Mouse (Mus musculus) CH12.LX (cell line): ENCODE measurements around the gene Zmynd10. TPM values are rescaled to one million over a fixed set of nuclear protein-coding genes. Genes with fewer than 3 reads are reported as not detected.

Source experiments
- DNase-seq: peaks from one replicate; pipeline ENCODE4 v3.0.0-alpha.2; 2013; ENCODE audit errors: extremely low read depth
- H3K27ac ChIP-seq: 2 replicates; pipeline ENCODE4 v1.5.1; 2012; ENCODE audit warnings: low read depth, mild to moderate bottlenecking, control low read depth, moderate library complexity; ENCODE audit not compliant: insufficient read depth
- H3K27me3 ChIP-seq: replicated peaks from 2 replicates; pipeline ENCODE3; 2012; ENCODE audit warnings: inconsistent platforms
- H3K36me3 ChIP-seq, 2 experiments: replicated peaks in 1 of 2; 2 replicates each; pipeline versions ENCODE3 to v1.6.1; 2012; ENCODE audit warnings: inconsistent platforms in 1 of 2, low read length in 1 of 2, mild to moderate bottlenecking in 1 of 2, mixed read lengths in 1 of 2, moderate library complexity in 1 of 2; ENCODE audit not compliant: control insufficient read depth in 1 of 2, insufficient read depth in 1 of 2
- H3K4me1 ChIP-seq, 2 experiments: 2 replicates each; pipeline ENCODE4 v1.6.1; 2012; ENCODE audit warnings: inconsistent platforms in 1 of 2, moderate library complexity in 1 of 2; ENCODE audit not compliant: insufficient read depth in 2 of 2, control insufficient read depth in 1 of 2
- H3K4me2 ChIP-seq: 2 replicates; pipeline ENCODE4 v1.6.1; 2012; ENCODE audit warnings: low read depth, mild to moderate bottlenecking, control low read depth; ENCODE audit not compliant: poor library complexity, insufficient read depth, severe bottlenecking
- H3K4me3 ChIP-seq, 3 experiments: fragments of 150-350 bp in 1 of 3; sonication (generic) in 1 of 3; replicated peaks in 1 of 3; 2 replicates each; pipeline versions ENCODE3 to v1.5.1; 2011 to 2012; ENCODE audit warnings: low read depth in 2 of 3, low read length in 2 of 3, mild to moderate bottlenecking in 2 of 3, moderate library complexity in 2 of 3, control low read depth in 1 of 3, improper control_type of control experiment in 1 of 3, inconsistent platforms in 1 of 3, mixed read lengths in 1 of 3; ENCODE audit not compliant: poor library complexity in 1 of 3
- H3K79me2 ChIP-seq: replicated peaks from 2 replicates; pipeline ENCODE4 v1.6.1; 2012; ENCODE audit warnings: mild to moderate bottlenecking, moderate library complexity; ENCODE audit not compliant: control insufficient read depth, poor library complexity, insufficient read depth, severe bottlenecking; ENCODE audit errors: extremely low read depth
- H3K9ac ChIP-seq: 2 replicates; pipeline ENCODE4 v1.6.1; 2012; ENCODE audit warnings: low read depth, mild to moderate bottlenecking, control low read depth, moderate library complexity; ENCODE audit not compliant: insufficient read depth
- H3K9me3 ChIP-seq: replicated peaks from 2 replicates; pipeline ENCODE3; 2012; ENCODE audit warnings: low read length, inconsistent platforms, mixed read lengths
- BHLHE40 ChIP-seq: IDR thresholded peaks from 2 replicates; pipeline ENCODE4 v1.6.1; 2011; ENCODE audit warnings: mild to moderate bottlenecking, low read depth, low read length, improper control_type of control experiment
- CHD1 ChIP-seq: IDR thresholded peaks from 2 replicates; pipeline ENCODE4 v1.6.1; 2012; ENCODE audit warnings: low read depth, low read length, improper control_type of control experiment, inconsistent platforms
- CHD2 ChIP-seq: IDR thresholded peaks from 2 replicates; pipeline ENCODE4 v1.6.1; 2011; ENCODE audit warnings: low read length, improper control_type of control experiment
- CTCF ChIP-seq, 2 experiments: IDR thresholded peaks in 1 of 2; conservative IDR thresholded peaks in 1 of 2; 2 replicates each; pipeline ENCODE4 v1.5.1; 2011 to 2012; ENCODE audit warnings: low read depth in 2 of 2, low read length in 2 of 2, improper control_type of control experiment in 1 of 2, inconsistent platforms in 1 of 2, mild to moderate bottlenecking in 1 of 2, moderate library complexity in 1 of 2
- E2F4 ChIP-seq: IDR thresholded peaks from 2 replicates; pipeline ENCODE4 v1.6.1; 2011; ENCODE audit warnings: low read depth, low read length, improper control_type of control experiment; ENCODE audit not compliant: insufficient replicate concordance
- ELF1 ChIP-seq: IDR thresholded peaks from 2 replicates; pipeline ENCODE4 v1.6.1; 2014; ENCODE audit warnings: low read depth, mild to moderate bottlenecking, inconsistent platforms, low read length, improper control_type of control experiment
- EP300 ChIP-seq: IDR thresholded peaks from 2 replicates; pipeline ENCODE4 v1.6.1; 2011; ENCODE audit warnings: low read length, improper control_type of control experiment
- ETS1 ChIP-seq: conservative IDR thresholded peaks from 2 replicates; pipeline ENCODE4 v1.6.1; 2012; ENCODE audit warnings: low read depth, mild to moderate bottlenecking, inconsistent platforms, low read length, improper control_type of control experiment, moderate library complexity
- GABPA ChIP-seq: IDR thresholded peaks from 2 replicates; pipeline ENCODE4 v1.6.1; 2012; ENCODE audit warnings: low read depth, low read length, improper control_type of control experiment, inconsistent platforms; ENCODE audit not compliant: insufficient replicate concordance
- HCFC1 ChIP-seq: IDR thresholded peaks from 2 replicates; pipeline ENCODE4 v1.6.1; 2012; ENCODE audit warnings: low read depth, mild to moderate bottlenecking, inconsistent platforms, low read length, improper control_type of control experiment
- IRF4 ChIP-seq: IDR thresholded peaks from 2 replicates; pipeline ENCODE4 v1.6.1; 2014; ENCODE audit warnings: low read depth, mild to moderate bottlenecking, inconsistent platforms, low read length, improper control_type of control experiment
- JUN ChIP-seq: IDR thresholded peaks from 2 replicates; pipeline ENCODE4 v1.6.1; 2011; ENCODE audit warnings: low read depth, mild to moderate bottlenecking, low read length, improper control_type of control experiment, moderate library complexity; ENCODE audit not compliant: insufficient read depth
- JUND ChIP-seq: conservative IDR thresholded peaks from 2 replicates; pipeline ENCODE4 v1.6.1; 2011; ENCODE audit warnings: low read depth, low read length, improper control_type of control experiment
- MAX ChIP-seq: IDR thresholded peaks from 2 replicates; pipeline ENCODE4 v1.6.1; 2011; ENCODE audit warnings: low read length, improper control_type of control experiment
- MEF2A ChIP-seq: IDR thresholded peaks from 2 replicates; pipeline ENCODE4 v1.6.1; 2014; ENCODE audit warnings: low read depth, mild to moderate bottlenecking, inconsistent platforms, low read length, improper control_type of control experiment, borderline replicate concordance
- MXI1 ChIP-seq: IDR thresholded peaks from 2 replicates; pipeline ENCODE4 v1.6.1; 2011; ENCODE audit warnings: mild to moderate bottlenecking, low read depth, low read length, improper control_type of control experiment
- MYC ChIP-seq: IDR thresholded peaks from 2 replicates; pipeline ENCODE4 v1.6.1; 2011; ENCODE audit warnings: low read depth, mild to moderate bottlenecking, improper control_type of control experiment, low read length
- NELFE ChIP-seq: IDR thresholded peaks from 2 replicates; pipeline ENCODE4 v1.6.1; 2011; ENCODE audit warnings: low read depth, low read length, improper control_type of control experiment
- NRF1 ChIP-seq: IDR thresholded peaks from 2 replicates; pipeline ENCODE4 v1.6.1; 2014; ENCODE audit warnings: low read depth, mild to moderate bottlenecking, inconsistent platforms, low read length, improper control_type of control experiment, moderate library complexity
- PAX5 ChIP-seq: IDR thresholded peaks from 2 replicates; pipeline ENCODE4 v1.6.1; 2012; ENCODE audit warnings: low read length, inconsistent platforms, mixed read lengths
- POLR2A ChIP-seq: IDR thresholded peaks from 2 replicates; pipeline ENCODE4 v1.6.1; 2011; ENCODE audit warnings: low read depth, mild to moderate bottlenecking, improper control_type of control experiment, low read length
- POLR2AphosphoS2 ChIP-seq: IDR thresholded peaks from 2 replicates; pipeline ENCODE4 v1.6.1; 2011; ENCODE audit warnings: low read depth, low read length, improper control_type of control experiment
- RAD21 ChIP-seq: IDR thresholded peaks from 2 replicates; pipeline ENCODE4 v1.6.1; 2011; ENCODE audit warnings: low read depth, mild to moderate bottlenecking, low read length, improper control_type of control experiment, moderate library complexity
- RCOR1 ChIP-seq: conservative IDR thresholded peaks from 2 replicates; pipeline ENCODE4 v1.6.1; 2012; ENCODE audit warnings: low read depth, mild to moderate bottlenecking, inconsistent platforms, low read length, improper control_type of control experiment
- SMC3 ChIP-seq: IDR thresholded peaks from 2 replicates; pipeline ENCODE4 v1.6.1; 2011; ENCODE audit warnings: low read depth, low read length, improper control_type of control experiment
- TBP ChIP-seq: conservative IDR thresholded peaks from 2 replicates; pipeline ENCODE4 v1.6.1; 2011; ENCODE audit warnings: low read depth, low read length, improper control_type of control experiment
- TCF12 ChIP-seq: IDR thresholded peaks from 2 replicates; pipeline ENCODE4 v1.6.1; 2014; ENCODE audit warnings: low read depth, mild to moderate bottlenecking, inconsistent platforms, low read length, improper control_type of control experiment
- USF1 ChIP-seq: IDR thresholded peaks from 2 replicates; pipeline ENCODE4 v1.6.1; 2014; ENCODE audit warnings: low read depth, mild to moderate bottlenecking, inconsistent platforms, low read length, improper control_type of control experiment
- ZC3H11A ChIP-seq: IDR thresholded peaks from 2 replicates; pipeline ENCODE4 v1.6.1; 2012; ENCODE audit warnings: low read depth, mild to moderate bottlenecking, inconsistent platforms, low read length, improper control_type of control experiment
- ZNF384 ChIP-seq: IDR thresholded peaks from 2 replicates; pipeline ENCODE4 v1.6.1; 2012; ENCODE audit warnings: low read depth, low read length, improper control_type of control experiment, inconsistent platforms
- dilution Hi-C: fragments of 300-500 bp; cut with MboI; formaldehyde crosslinking; loops from 2 replicates; pipeline ENCODE4 v1.14.3; 2020; ENCODE audit warnings: low sequenced_read_pairs; ENCODE audit not compliant: extremely low pct_unique_long_range_greater_than_20kb, extremely low pct_ligation_motif_present
- in situ Hi-C: fragments of 300-500 bp; cut with MboI; formaldehyde crosslinking; loops from 3 replicates; pipeline ENCODE4 v1.14.3; 2019; ENCODE audit warnings: low sequenced_read_pairs, low pct_ligation_motif_present, low pct_unique_long_range_greater_than_20kb, mixed read lengths
- polyA plus RNA-seq: library from polyadenylated mRNA; unstranded; fragments of >175 nt; gene quantifications from 2 replicates; pipeline ENCODE4 v1.2.1, GENCODE M21; 2012; ENCODE audit warnings: low read depth; ENCODE audit not compliant: insufficient read length
- total RNA-seq, 2 experiments: library from RNA; depleted of rRNA; stranded (reverse); fragments of 300-350 nt in 1 of 2; fragments of >200 nt in 1 of 2; gene quantifications; 2 replicates each; pipeline ENCODE4 v1.2.3; 2012 to 2014

The Zmynd10 gene
- total and polyA plus RNA-seq, 3 experiments, result 0.34 to 0.63 TPM; not detected in 1

DNA sequence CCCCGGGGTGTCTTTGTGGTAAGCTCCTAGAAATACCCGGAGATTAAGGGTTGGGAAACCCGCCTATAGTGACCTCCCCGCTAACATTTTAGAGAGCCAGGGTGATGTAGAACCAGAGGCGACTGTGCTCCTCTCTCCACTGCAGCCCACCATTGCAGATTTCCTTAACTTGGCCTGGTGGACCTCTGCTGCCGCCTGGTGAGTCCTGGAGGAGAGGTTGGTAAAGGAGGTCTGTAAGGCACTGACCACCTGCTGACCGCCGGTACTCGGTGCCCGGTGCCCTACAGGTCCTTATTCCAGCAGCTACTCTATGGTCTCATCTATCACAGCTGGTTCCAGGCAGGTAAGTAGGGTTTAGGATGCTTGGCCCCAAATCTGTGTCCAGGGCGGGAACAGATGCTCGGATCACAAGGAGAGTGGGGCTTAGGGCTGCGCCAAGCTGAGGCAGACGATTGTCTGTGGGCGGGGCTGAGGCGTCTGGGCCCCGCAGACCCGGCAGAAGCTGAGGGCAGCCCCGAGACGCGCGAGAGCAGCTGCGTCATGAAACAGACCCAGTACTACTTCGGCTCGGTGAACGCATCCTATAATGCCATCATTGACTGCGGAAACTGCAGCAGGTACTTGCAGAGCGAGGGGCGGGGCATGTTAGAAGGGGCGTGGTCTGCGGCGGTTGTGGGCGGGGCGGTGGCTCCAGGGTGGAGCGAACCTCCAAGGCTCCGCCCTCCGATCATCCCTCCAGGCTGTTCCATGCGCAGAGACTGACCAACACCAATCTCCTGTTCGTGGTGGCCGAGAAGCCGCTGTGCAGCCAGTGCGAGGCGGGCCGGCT, 20.7 kb upstream of the Zmynd10 start:
- Histone ChIP-seq H3K27me3 (peaks cover 82% of the 10 kb centered on the region), H3K4me1 (peaks cover 0 to 7% of the 10 kb centered on the region in 2 experiments; a peak in 2 of 4 replicates), H3K4me2 (no peak overlapping the region), H3K36me3 (no peaks in the 10 kb centered on the region), H3K9me3 (peaks cover 3% of the 10 kb centered on the region), H3K4me3 (no peak overlapping the region), H3K27ac (no peak overlapping the region), H3K79me2 (no peaks in the 10 kb centered on the region), H3K9ac (no peak overlapping the region)
- in situ Hi-C loops (no loop called here), dilution Hi-C loops (no loop called here)
- no peak for DNase-seq
- no peak for TF ChIP-seq CHD2
- TF ChIP-seq PAX5, result no peak

DNA sequence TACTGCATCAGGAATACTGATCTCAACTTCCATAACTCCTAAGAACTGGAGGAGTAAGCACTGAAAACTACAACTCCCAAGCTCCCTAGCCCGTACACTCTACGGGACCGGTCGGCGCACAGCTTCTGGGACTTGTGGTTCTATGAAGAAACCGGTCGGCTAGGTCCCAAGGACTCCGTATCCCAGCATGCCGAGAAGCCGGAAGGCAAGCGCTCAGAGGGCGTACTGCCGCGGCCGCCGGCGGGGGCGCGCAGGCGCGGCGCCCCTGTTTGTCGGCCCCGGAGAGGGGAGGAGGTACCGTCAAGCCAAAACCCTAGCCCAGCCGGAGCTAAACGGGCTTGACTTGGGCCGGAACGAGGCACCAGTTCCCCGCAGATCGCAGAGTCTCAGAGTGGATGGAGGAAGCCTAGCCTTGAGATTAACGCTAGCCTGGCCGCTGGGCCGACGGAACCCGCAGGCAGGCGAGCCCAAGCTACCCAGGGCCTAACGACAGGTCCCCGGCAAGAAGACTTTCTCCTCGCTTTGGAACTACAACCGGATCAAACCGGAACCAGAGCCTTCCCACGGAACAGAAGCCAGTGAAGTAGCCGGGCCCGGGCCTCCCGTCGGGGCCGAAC, 13.2 kb upstream of the Zmynd10 start, which contains the start of gene Tmem115:
Gene Tmem115, plus strand, starts transcription at position 155 of the 617 bp plus-strand sequence.
- dilution Hi-C loops, result no loop called here
- Histone ChIP-seq H3K4me2 (peak within 1 kb of the TSS; percentile 93), H3K9me3 (no peaks in the 10 kb centered on the region), H3K27ac (peak within 1 kb of the TSS; percentile 49), H3K36me3 (peaks cover 16 to 25% of the 10 kb centered on the region in 2 experiments), H3K4me1 (peaks cover 10 to 32% of the 10 kb centered on the region in 2 experiments), H3K79me2 (peaks cover 36% of the 10 kb centered on the region), H3K4me3 (peak within 1 kb of the TSS; percentile 86 to 95 (median 93)), H3K27me3 (peaks cover 18% of the 10 kb centered on the region), H3K9ac (peak within 1 kb of the TSS; percentile 77)
- in situ Hi-C loops, result no loop called here
- DNase-seq, result peak; percentile 94
- peak; percentile 99 for TF ChIP-seq HCFC1
- TF ChIP-seq POLR2AphosphoS2, result no peak; the same call in 1 of the 2 replicates
- peak; percentile 78 for TF ChIP-seq POLR2A
- no peak for TF ChIP-seq ZC3H11A
- no peak for TF ChIP-seq CTCF (conservative IDR thresholded peaks at IDR 0.05 in 1 of 2, IDR thresholded peaks at IDR 0.05 in 1 of 2; ENCODE audit: low read depth in 2 of 2, low read length in 2 of 2)
- TF ChIP-seq RAD21, result no peak
- TF ChIP-seq NELFE, result peak; percentile 76
- TF ChIP-seq MAX, result peak; percentile 30; the same call in 1 of the 2 replicates
- 0 out of 2 replicates have a peak, but pooled peaks have one; percentile 9 for TF ChIP-seq TBP
- TF ChIP-seq CHD2, result no peak
- TF ChIP-seq RCOR1, result no peak
- no peak for TF ChIP-seq BHLHE40
- 0 out of 2 replicates have a peak, but pooled peaks have one; percentile 41 for TF ChIP-seq MYC
- peak; percentile 12; the same call in 1 of the 2 replicates for TF ChIP-seq IRF4
- peak; percentile 98 for TF ChIP-seq ELF1
- peak; percentile 91; the same call in 1 of the 2 replicates for TF ChIP-seq GABPA
- no peak; the same call in 1 of the 2 replicates for TF ChIP-seq MEF2A
- TF ChIP-seq TCF12, result peak; percentile 59
- no peak for TF ChIP-seq CHD1
- TF ChIP-seq SMC3, result no peak
- no peak for TF ChIP-seq EP300
- no peak for TF ChIP-seq JUN
- TF ChIP-seq MXI1, result peak; percentile 75
- TF ChIP-seq USF1, result no peak
- peak; percentile 93 for TF ChIP-seq NRF1
- TF ChIP-seq ETS1, result no peak
- TF ChIP-seq ZNF384, result no peak
- no peak for TF ChIP-seq E2F4
- no peak for TF ChIP-seq JUND
